ENCODE assay signal across 15 mouse cellular contexts in genomic region chr9:42518163-42518562, GRCm38 (mm10).
"Had no signal": no experiment of that assay in that cellular context is flagged by ENCODE, and none has a peak within 500 bp of the region (broad histone marks: within the 10 kb centered on the region; RNA-seq: fewer than 3 reads in every experiment).

No protein-coding gene starts in this region.

- H3K4me3 ChIP-seq: intestine, embryonic 15.5 days; kidney, embryonic 15.5 days; limb, embryonic 12.5 days; midbrain, embryonic 10.5 days; neural tube, embryonic 13.5 days had no signal

- H3K27me3 ChIP-seq: intestine, embryonic 15.5 days had no signal

- H3K9ac ChIP-seq: intestine, embryonic 15.5 days; kidney, embryonic 15.5 days; limb, embryonic 12.5 days; liver, embryonic 14.5 days; neural tube, embryonic 13.5 days had no signal

- H3K9me3 ChIP-seq: intestine, embryonic 15.5 days; kidney, embryonic 15.5 days; limb, embryonic 12.5 days; midbrain, embryonic 10.5 days; neural tube, embryonic 13.5 days had no signal

- DNase-seq: kidney, adult 18-20 months; kidney, postnatal 25 days; liver; lung, adult 18-20 months; lung, postnatal 4 days; retina, postnatal 1 day; thymus, postnatal 36 days had no signal

- H3K27ac ChIP-seq: intestine, embryonic 15.5 days; kidney, embryonic 15.5 days; limb, embryonic 12.5 days; liver, embryonic 14.5 days; midbrain, embryonic 10.5 days; neural tube, embryonic 13.5 days had no signal

- H3K4me2 ChIP-seq: intestine, embryonic 15.5 days; kidney, embryonic 15.5 days; limb, embryonic 12.5 days; neural tube, embryonic 13.5 days had no signal

- ATAC-seq: intestine, embryonic 15.5 days; lung, postnatal 0 days; midbrain, embryonic 16.5 days had no signal

- H3K36me3 ChIP-seq: intestine, embryonic 15.5 days; kidney, embryonic 15.5 days; limb, embryonic 12.5 days; midbrain, embryonic 10.5 days had no signal
